Mouse (Mus musculus) cerebellum, postnatal 25 days (tissue): ENCODE measurements around the gene Ifit3.
"Not testable (repeated sequence)": the region's sequence is repeated elsewhere in the genome, so short reads cannot be mapped to it uniquely, and the experiment has no call there.

Experiments used
- DNase-seq, 2 experiments: peaks; one replicate each; pipeline ENCODE4 v3.0.0; 2021; ENCODE audit warnings: mixed read lengths in 2 of 2

The Ifit3 gene

GRCm38 (mm10) chr19:34583126-34583766, at the start of gene Ifit3:
Ifit3 (plus strand) TSS chr19:34583531.
- DNase-seq: not testable (repeated sequence)

GRCm38 (mm10) chr19:34539422-34539821, 43.9 kb upstream of the Ifit3 start:
- DNase-seq: no peak

GRCm38 (mm10) chr19:34546211-34546610, 37.1 kb upstream of the Ifit3 start:
- no peak for DNase-seq

- DNase-seq: peak; percentile 63 to 79
These were observed 35.4 kb upstream of the Ifit3 start for GRCm38 (mm10) chr19:34547976-34548375.

- no peak for DNase-seq
These were observed 33.2 kb upstream of the Ifit3 start for GRCm38 (mm10) chr19:34550205-34550533.

GRCm38 (mm10) chr19:34550534-34551223, 32.7 kb upstream of the Ifit3 start, which contains the start of gene Ifit2:
Ifit2 (plus strand) TSS chr19:34550694.
- peak; percentile 54 to 70 for DNase-seq

GRCm38 (mm10) chr19:34551981-34552380, 31.4 kb upstream of the Ifit3 start:
- no peak for DNase-seq

GRCm38 (mm10) chr19:34553021-34553420, 30.3 kb upstream of the Ifit3 start:
- DNase-seq: no peak

DNA sequence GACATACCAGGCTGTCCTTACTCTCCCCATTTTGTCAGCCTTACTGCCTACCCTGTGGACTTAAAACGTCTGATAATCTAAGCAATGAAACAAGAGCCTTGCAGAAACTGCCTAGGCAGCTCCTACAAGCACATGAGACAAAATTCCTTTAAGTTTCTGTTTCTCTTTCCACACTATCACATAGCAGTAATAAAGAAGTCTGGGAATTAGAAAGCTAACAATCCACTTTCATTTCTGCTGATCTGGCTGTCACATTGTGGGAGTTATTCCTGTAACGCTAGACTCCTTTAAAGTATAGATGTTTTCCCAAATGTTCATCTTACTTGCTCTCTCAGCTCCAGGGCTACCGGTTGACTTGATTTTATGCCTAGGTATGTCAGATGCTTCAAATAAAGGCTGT, 29.8 kb upstream of the Ifit3 start:
- DNase-seq: no peak

GRCm38 (mm10) chr19:34554061-34554460, 29.3 kb upstream of the Ifit3 start:
- no peak for DNase-seq

GRCm38 (mm10) chr19:34556621-34557020, 26.7 kb upstream of the Ifit3 start:
- DNase-seq: no peak

DNA sequence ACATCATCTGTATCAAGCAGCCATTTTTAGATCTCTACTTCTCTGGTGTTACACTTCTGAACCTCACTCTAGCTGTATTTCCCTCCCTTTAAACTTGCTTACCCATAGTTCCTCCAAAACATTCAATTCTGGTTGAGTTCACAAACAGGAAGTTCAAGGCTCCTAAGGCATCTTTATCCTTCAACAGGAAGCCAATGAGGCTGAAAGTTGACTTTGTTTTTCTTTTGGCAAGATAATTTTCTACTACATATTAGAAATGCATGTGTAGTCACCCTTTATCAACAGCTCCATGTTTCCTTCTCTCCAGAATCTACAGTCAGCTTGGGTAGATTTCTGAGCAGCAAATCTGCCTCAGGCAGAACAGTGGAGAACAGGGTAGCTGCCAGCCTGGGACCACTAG, 20.8 kb upstream of the Ifit3 start:
- DNase-seq: no peak

DNA sequence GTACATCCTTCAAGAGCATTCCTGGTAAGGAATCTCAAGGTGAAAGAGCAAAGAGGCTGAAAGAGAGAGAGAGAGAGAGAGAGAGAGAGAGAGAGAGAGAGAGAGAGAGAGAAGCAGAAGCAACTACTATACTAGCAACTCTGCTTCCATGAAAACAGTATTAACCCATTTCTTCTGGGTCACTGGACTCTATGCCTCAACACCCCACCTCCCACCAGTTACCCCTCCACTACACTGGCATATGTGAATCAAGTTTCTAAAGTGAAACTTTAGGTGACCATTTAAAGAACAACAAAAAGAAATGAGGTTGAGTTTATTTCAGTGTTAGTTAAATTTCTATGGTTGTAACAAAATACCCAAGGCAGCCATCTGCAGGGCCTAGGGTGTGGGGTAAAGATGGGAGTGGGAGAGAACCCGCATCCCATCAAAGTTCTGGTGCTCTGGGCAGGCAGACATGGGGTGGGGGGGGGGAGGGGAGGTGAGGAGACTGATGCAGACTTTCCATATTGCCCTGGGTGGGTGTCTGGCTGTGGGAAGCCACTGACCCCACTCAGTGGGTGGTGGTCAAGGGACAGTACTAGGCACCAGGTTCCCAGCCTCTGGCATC, 17.1 kb upstream of the Ifit3 start:
- DNase-seq: no peak

- DNase-seq: no peak
These were observed 14.1 kb upstream of the Ifit3 start for GRCm38 (mm10) chr19:34568988-34569895.

- DNase-seq: no peak
These were observed 13.3 kb upstream of the Ifit3 start for GRCm38 (mm10) chr19:34569896-34570476.

- DNase-seq: no peak
These were observed 12.3 kb upstream of the Ifit3 start for GRCm38 (mm10) chr19:34571080-34571479.

- no peak for DNase-seq
These were observed 9.7 kb upstream of the Ifit3 start for GRCm38 (mm10) chr19:34573650-34574049.

DNA sequence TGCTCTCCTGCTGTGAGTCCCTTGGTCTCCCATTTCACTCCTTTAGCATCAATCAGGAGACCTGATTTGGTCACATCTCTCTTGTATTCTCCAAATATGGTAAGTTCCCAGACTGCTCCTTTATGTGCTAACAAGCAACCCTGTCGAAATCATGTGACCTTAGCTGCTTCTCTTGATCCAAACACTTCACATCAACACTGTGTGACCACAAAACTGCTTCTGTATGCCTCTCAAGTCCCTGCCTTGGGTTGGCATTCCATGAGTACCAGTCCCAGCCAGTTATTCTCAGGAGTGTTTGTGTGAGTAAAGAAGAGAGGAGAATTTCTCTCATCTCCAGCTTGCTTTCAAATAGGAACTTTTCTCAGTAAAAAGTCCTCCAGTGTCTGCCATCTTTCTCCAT, 6.2 kb upstream of the Ifit3 start:
- DNase-seq: no peak

DNA sequence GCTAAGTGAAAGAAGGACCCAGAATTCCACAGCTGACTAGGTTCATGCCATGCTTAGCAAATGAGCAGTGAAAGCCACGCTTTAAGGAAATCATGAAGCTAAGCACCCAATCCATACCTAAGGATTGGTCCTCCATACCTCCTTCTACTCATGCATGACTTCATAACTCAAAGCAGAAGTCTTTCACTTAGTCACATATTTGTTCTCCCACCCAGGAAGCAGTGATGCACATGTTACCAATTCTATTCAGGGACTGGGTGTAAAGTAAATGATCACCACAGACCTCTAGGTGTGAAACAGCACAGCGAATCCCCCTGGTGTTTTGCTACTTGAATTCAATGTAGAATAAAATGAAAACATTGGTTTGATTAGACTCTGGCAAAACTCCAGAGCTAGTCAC, 635 bp upstream of the Ifit3 start:
- not testable (repeated sequence) for DNase-seq

GRCm38 (mm10) chr19:34585740-34586458, 2.6 kb downstream of the Ifit3 start:
- DNase-seq: not testable (repeated sequence)

GRCm38 (mm10) chr19:34587898-34588692, 4.8 kb downstream of the Ifit3 start:
- not testable (repeated sequence) for DNase-seq
